Mouse (Mus musculus) thymus, postnatal 14 days (tissue): Measurements from ENCODE around the gene Cryab.

Source experiments
- DNase-seq: peaks from one replicate; pipeline ENCODE4 v3.0.0; 2021

Gene Cryab

DNA sequence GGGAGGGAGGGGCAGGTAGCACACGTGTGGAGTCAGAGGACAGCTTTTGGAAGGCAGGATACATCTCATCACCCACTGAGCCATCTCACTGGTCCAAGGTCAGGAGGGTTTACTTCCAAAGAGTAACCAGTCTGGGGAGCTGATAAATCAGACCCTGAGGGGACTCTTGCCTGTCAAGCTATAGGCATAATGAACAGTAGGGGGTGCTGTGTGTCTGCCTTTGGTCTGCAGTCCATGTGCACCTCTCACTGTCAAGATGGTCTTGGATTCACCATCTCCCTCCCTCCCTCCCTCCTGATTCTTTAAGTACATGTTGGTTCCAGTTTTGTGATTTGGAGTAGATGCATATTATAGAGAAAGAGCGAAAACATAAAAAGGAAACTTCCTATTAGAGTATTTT lies 49.9 kb downstream of the Cryab start:
- peak; percentile 77 for DNase-seq

DNA sequence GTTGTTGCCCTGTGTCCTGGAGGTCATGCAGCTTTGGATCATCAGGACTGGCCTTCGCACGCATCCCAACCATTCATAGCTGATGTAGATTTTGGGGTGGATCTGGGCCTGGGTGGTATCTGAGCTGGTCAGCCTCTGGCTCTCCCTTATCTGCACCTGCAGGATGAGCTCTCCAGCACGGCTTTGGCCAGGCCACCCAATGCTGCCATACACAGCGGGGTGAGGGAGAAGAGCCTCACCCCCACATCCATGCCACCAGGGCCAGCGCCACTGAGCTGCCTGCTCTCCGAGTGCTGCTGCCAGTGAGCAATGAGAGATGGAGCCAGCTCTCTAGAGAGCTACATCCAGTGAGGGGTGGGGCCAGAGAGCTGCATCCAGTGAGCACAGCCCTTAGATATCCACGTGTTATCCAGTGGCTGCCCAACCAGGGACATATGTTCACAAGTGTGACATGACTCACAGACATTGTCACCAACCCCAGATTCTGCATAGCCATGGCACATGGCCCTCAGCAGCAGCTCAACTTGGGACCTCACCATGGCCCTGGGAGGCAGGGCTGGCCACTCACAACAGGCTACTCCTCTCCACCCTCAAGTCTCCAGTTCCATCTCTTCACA lies 52.0 kb downstream of the Cryab start:
- DNase-seq = no peak
